Mouse (Mus musculus) C2C12 (cell line): ENCODE measurements around the gene Mkln1. TPM values are rescaled to one million over a fixed set of nuclear protein-coding genes. Genes with fewer than 3 reads are reported as not detected.
A peak's percentile ranks its signal among the peaks of the same experiment; 100 is the strongest.

ENCODE experiments used
- H3K27me3 ChIP-seq: one replicate; pipeline ENCODE4 v1.6.1; 2011; ENCODE audit not compliant: control insufficient read depth, insufficient read depth, insufficient read length
- H3K36me3 ChIP-seq: one replicate; pipeline ENCODE4 v1.6.1; 2011; ENCODE audit not compliant: control insufficient read depth, insufficient read depth
- H3K4me3 ChIP-seq: one replicate; pipeline ENCODE4 v1.5.1; 2011; ENCODE audit warnings: mild to moderate bottlenecking, control low read depth; ENCODE audit not compliant: poor library complexity, insufficient read depth, severe bottlenecking
- H3K79me2 ChIP-seq: one replicate; pipeline ENCODE4 v1.6.1; 2011; ENCODE audit not compliant: control insufficient read depth, insufficient read depth
- H3K79me3 ChIP-seq: one replicate; pipeline ENCODE4 v1.6.1; 2011; ENCODE audit warnings: low read depth, control low read depth
- H3ac ChIP-seq: one replicate; pipeline ENCODE3; 2011; ENCODE audit warnings: low read depth; ENCODE audit not compliant: control insufficient read depth, insufficient read length
- CEBPB ChIP-seq: IDR thresholded peaks from one replicate; pipeline ENCODE4 v1.6.1; 2011; ENCODE audit warnings: low read depth, mild to moderate bottlenecking, control low read depth, moderate library complexity
- CTCF ChIP-seq: IDR thresholded peaks from one replicate; pipeline ENCODE4 v1.5.1; 2011; ENCODE audit not compliant: control insufficient read depth, insufficient read depth, insufficient read length
- FOSL1 ChIP-seq: IDR thresholded peaks from one replicate; pipeline ENCODE4 v1.8.0; 2011; ENCODE audit warnings: mild to moderate bottlenecking, low read length; ENCODE audit not compliant: poor library complexity, insufficient read depth, severe bottlenecking
- MAX ChIP-seq: IDR thresholded peaks from one replicate; pipeline ENCODE4 v1.6.1; 2011; ENCODE audit warnings: mild to moderate bottlenecking, control low read depth
- MYOD1 ChIP-seq: IDR thresholded peaks from one replicate; pipeline ENCODE4 v1.6.1; 2011; ENCODE audit warnings: low read depth; ENCODE audit not compliant: control insufficient read depth, insufficient read length
- MYOG ChIP-seq: IDR thresholded peaks from one replicate; pipeline ENCODE4 v1.6.1; 2011; ENCODE audit not compliant: control insufficient read depth, insufficient read length; ENCODE audit errors: extremely low read depth
- USF1 ChIP-seq: IDR thresholded peaks from one replicate; pipeline ENCODE4 v1.6.1; 2011; ENCODE audit warnings: low read depth, mild to moderate bottlenecking, control low read depth, moderate library complexity
- polyA plus RNA-seq: library from polyadenylated mRNA; unstranded; fragments of >200 nt; fragmentation: generic; extraction: Trizol; gene quantifications from one replicate; pipeline ENCODE4 v1.2.1, GENCODE M21; 2012; ENCODE audit warnings: missing spikeins

The Mkln1 gene
- polyA plus RNA-seq, 1 experiment, result 44.9 TPM

DNA sequence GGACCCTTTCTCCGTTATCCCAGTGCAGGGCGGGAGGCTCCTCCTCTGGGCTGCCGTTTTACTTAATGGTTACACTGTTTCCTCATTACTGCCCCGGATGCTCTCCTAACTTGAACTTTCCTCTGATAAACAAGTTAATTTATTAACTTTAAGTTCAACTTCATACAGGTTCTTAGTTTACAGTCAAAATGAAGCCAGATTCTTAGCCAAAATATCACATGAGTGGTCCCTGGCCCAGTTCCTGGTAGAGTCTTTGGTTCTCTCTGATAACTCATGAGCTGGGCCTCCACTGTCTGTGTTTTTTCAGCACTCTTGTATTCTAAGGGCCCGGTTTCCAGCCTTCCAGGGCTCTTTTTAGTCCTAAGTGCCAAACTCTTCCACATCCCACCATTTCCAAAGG, 5.7 kb upstream of the Mkln1 start:
- Histone ChIP-seq H3K79me2 (no peaks in the 10 kb centered on the region), H3K4me3 (no peak overlapping the region), H3K27me3 (no peaks in the 10 kb centered on the region), H3ac (no peak overlapping the region), H3K79me3 (no peaks in the 10 kb centered on the region), H3K36me3 (no peaks in the 10 kb centered on the region)
- TF ChIP-seq USF1 (no peak), CTCF (no peak), MAX (no peak)

DNA sequence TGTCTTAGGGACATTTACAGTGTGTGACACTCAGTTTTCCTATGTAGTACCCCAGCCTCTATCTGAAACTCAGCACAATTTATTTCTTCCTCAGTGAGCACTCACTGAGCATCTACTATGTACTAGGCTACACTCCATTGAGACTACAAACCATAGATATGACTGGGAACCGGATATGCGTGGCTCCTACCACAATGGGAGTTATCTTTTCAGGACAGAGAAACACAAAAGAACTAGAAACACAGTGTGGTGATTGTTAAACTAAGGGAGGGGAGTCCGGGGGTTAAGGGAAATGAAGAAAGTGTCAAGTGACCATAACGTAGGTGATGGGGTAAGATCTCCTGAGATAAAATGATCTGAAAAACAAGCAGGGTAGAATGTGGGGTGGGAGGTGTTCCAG, 2.4 kb upstream of the Mkln1 start:
- TF ChIP-seq USF1, result no peak
- TF ChIP-seq MAX, result no peak
- no peak for TF ChIP-seq MYOG
- TF ChIP-seq FOSL1, result no peak
- TF ChIP-seq CEBPB, result no peak
- no peak for TF ChIP-seq MYOD1
- TF ChIP-seq CTCF, result no peak
- H3K79me3 ChIP-seq, result peaks cover 20% of the 10 kb centered on the region
- no peak overlapping the region for H3ac ChIP-seq
- H3K36me3 ChIP-seq, result no peaks in the 10 kb centered on the region
- no peaks in the 10 kb centered on the region for H3K27me3 ChIP-seq
- H3K79me2 ChIP-seq, result peaks cover 25% of the 10 kb centered on the region
- H3K4me3 ChIP-seq, result no peak overlapping the region

- TF ChIP-seq CTCF (no peak), MYOG (no peak), USF1 (no peak), MYOD1 (no peak), CEBPB (no peak), FOSL1 (no peak), MAX (no peak)
- peaks cover 37% of the 10 kb centered on the region for H3K79me2 ChIP-seq
- H3K4me3 ChIP-seq, result no peak overlapping the region
- H3K27me3 ChIP-seq, result no peaks in the 10 kb centered on the region
- peaks cover 29% of the 10 kb centered on the region for H3K79me3 ChIP-seq
- no peaks in the 10 kb centered on the region for H3K36me3 ChIP-seq
- H3ac ChIP-seq, result no peak overlapping the region
These were observed 1.2 kb upstream of the Mkln1 start for GRCm38 (mm10) chr6:31397308-31397707.

GRCm38 (mm10) chr6:31397775-31398430, 632 bp upstream of the Mkln1 start:
- H3K36me3 ChIP-seq, result no peaks in the 10 kb centered on the region
- peaks cover 35% of the 10 kb centered on the region for H3K79me3 ChIP-seq
- no peak overlapping the region for H3K4me3 ChIP-seq
- H3K27me3 ChIP-seq, result no peaks in the 10 kb centered on the region
- peaks cover 43% of the 10 kb centered on the region for H3K79me2 ChIP-seq
- peak overlapping the region; percentile 33 for H3ac ChIP-seq
- TF ChIP-seq USF1 (no peak), CTCF (no peak), MYOG (no peak), CEBPB (no peak), MAX (no peak), MYOD1 (no peak), FOSL1 (no peak)

- TF ChIP-seq CTCF (no peak), CEBPB (no peak), FOSL1 (no peak), MYOD1 (no peak), MAX (no peak), MYOG (no peak), USF1 (no peak)
These were observed 643 bp downstream of the Mkln1 start for GRCm38 (mm10) chr6:31399206-31399549.

GRCm38 (mm10) chr6:31399566-31399965, 1.0 kb downstream of the Mkln1 start:
- H3K36me3 ChIP-seq, result no peaks in the 10 kb centered on the region
- H3K27me3 ChIP-seq, result no peaks in the 10 kb centered on the region
- peak overlapping the region; percentile 72 for H3ac ChIP-seq
- H3K79me2 ChIP-seq, result peaks cover 59% of the 10 kb centered on the region
- TF ChIP-seq USF1, result no peak
- no peak for TF ChIP-seq MAX
- no peak for TF ChIP-seq MYOD1
- TF ChIP-seq CEBPB, result no peak
- no peak for TF ChIP-seq MYOG
- no peak for TF ChIP-seq CTCF
- no peak for TF ChIP-seq FOSL1
- peaks cover 50% of the 10 kb centered on the region for H3K79me3 ChIP-seq
- H3K4me3 ChIP-seq, result peak overlapping the region; percentile 67

More at GRCm38 (mm10) chr6:31399206-31399549, 643 bp downstream of the Mkln1 start:
- H3K36me3 ChIP-seq, result no peaks in the 10 kb centered on the region
- peak overlapping the region; percentile 72 for H3ac ChIP-seq
- no peaks in the 10 kb centered on the region for H3K27me3 ChIP-seq
- peak overlapping the region; percentile 67 for H3K4me3 ChIP-seq
- H3K79me2 ChIP-seq, result peaks cover 55% of the 10 kb centered on the region
- peaks cover 46% of the 10 kb centered on the region for H3K79me3 ChIP-seq
